Mouse (Mus musculus): Measurements from ENCODE around the gene Mettl26.
"Not testable (repeated sequence)": the region's sequence is repeated elsewhere in the genome, so short reads cannot be mapped to it uniquely, and the experiment has no call there.

Mettl26 gene

DNA sequence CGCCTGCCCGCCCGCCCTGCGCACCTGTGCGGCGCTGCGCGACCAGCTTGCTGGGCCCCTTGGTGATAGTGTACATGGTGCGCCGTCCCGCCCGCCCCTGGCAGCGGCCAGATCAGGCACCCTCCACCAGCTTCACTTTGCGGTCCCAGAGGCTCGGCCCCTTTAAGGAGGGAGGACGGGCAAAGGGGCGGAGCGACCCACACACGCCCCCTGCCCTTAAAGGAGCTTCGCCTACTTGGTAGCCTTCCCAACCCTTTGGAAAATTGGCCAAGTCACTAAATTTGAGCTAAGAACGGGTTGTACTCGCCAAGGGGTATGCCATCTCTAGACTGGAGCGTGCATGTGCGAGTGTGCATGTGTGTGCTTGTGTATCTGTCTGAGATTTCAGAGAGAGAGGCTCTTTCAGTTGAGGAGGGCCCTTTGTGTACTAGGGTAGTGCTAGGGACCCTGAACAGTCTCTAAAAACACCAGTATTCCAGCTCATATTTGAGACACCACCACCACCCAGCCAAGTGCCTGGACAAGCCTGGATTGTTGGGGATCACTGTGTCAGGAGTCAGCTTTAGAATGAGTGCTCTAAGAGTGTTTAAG, 6.2 kb upstream of the Mettl26 start, which contains the start of gene Mcrip2:
Gene Mcrip2, minus strand, starts transcription at position 164 of the 591 bp plus-strand sequence.
- DNase-seq (ENCODE audit: low read depth, low spot score): no peak

GRCm38 (mm10) chr17:25869498-25869897, 5.4 kb upstream of the Mettl26 start:
- no peak for DNase-seq (ENCODE audit: low read depth, low spot score)

- no peak for DNase-seq (ENCODE audit: low read depth, low spot score)
Measured at GRCm38 (mm10) chr17:25869954-25870353, 4.9 kb upstream of the Mettl26 start.

- not testable (repeated sequence) for DNase-seq (ENCODE audit: low read depth, low spot score)
Measured at GRCm38 (mm10) chr17:25871566-25871965, 3.3 kb upstream of the Mettl26 start.

DNA sequence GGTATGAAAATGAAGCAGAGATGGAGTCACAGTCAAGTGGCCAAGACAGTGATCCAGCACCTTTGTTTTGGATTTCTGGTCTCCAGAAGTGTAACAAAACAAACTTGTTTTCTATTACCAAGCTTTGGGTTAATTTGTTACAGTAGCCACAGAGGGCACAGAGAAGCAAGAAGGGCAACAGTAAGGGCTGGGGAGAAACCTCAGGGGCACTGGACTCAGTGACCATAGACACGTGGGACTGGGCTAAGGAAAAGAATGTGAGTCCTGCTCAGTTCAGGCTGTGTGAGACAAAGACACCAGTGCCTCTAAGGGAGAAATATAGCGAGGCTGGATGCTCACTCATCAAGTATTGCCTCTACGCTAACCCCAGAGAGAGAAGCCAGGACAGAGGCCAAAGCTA, 2.2 kb upstream of the Mettl26 start:
- no peak for DNase-seq (ENCODE audit: low read depth, low spot score)

DNA sequence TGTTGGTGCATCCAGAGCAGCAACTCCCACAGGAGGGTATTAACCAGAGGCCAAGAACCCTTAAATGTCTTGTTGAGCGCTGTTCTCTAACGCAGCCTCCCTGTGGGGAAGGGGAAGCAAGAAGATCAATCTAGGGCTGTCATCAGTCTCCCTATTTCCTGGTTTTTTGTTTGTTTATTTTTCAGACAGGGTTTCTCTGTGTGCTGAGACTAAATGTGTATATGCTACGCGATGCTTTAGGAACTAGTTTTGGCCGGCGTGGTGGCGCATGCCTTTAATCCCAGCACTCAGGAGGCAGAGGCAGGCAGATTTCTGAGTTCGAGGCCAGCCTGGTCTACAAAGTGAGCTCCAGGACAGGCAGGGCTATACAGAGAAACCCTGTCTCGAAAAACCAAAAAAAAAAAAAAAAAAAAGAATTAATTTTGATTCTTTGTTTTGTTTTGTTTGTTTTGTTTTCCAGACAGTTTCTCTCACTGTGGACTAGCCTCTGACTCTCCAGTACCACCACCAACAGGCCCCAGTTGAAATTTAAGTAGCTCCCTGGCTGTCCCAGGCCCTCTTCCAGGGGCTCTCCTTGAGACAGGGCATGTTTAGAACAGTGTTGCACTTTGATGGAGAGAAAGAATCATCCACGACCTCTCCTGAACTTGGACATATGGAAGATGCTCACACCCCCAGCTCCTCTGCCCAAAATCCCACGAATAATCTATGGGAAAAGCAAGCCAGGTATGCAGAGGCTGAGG, 1.3 kb upstream of the Mettl26 start:
- no peak for DNase-seq (ENCODE audit: low read depth, low spot score)

DNA sequence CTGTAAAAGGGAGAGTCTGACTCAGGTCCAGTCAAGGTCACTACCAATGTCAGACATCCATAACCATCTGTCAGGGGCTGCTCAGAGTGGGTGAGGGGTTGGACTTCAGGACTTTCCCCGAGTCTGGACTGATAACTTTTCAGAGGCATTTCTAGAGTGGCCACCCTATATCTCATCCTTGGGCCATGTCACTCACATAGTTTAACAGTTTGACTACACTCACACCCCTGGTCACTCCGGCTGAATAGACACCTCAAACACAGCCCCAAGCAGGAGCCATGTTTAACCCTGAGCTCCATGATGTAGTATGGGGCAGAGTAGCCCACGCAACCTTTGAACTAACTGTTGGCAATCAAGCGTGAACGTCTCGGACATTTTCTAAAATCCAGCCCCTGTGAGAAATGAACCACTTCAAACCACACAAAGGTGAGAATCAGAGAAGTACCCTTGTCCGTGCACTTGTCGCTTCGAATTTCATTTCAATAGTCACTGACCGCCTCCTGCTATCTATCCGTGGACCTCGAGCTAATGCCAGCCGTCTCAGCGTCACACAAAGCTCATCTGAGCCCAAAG, 640 bp upstream of the Mettl26 start:
- DNase-seq (ENCODE audit: low read depth, low spot score): no peak

- DNase-seq (ENCODE audit: low read depth, low spot score): peak; percentile 72
Measured at GRCm38 (mm10) chr17:25875171-25876136, 580 bp downstream of the Mettl26 start.

DNA sequence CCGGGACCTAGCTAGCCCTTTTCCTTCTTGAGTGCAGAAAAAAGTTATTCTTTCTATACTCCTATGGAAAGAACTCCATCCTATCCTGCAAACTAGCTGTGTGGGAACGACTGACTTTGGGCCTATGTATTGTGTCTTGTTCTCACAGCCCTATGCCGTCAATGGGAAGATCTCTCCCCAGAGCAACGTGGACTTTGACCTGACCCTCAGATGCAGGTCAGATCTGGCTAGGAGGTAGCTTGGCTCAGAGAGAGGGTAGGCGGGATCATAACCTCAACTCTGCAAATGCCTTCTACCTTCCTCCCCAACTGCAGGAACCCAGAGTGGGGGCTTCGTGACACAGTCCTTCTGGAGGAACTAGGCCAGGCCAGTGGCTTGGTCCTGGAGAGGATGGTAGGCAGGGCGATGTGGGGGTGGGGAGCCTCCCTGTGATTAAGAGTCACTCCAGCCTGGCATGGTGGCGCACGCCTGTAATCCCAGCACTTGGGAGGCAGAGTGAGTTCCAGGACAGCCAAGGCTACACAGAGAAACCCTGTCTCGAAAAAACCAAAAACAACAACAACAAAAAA, 1.6 kb downstream of the Mettl26 start:
- no peak for DNase-seq (ENCODE audit: low read depth, low spot score)

GRCm38 (mm10) chr17:25877025-25877424, 2.2 kb downstream of the Mettl26 start:
- no peak for DNase-seq (ENCODE audit: low read depth, low spot score)

DNA sequence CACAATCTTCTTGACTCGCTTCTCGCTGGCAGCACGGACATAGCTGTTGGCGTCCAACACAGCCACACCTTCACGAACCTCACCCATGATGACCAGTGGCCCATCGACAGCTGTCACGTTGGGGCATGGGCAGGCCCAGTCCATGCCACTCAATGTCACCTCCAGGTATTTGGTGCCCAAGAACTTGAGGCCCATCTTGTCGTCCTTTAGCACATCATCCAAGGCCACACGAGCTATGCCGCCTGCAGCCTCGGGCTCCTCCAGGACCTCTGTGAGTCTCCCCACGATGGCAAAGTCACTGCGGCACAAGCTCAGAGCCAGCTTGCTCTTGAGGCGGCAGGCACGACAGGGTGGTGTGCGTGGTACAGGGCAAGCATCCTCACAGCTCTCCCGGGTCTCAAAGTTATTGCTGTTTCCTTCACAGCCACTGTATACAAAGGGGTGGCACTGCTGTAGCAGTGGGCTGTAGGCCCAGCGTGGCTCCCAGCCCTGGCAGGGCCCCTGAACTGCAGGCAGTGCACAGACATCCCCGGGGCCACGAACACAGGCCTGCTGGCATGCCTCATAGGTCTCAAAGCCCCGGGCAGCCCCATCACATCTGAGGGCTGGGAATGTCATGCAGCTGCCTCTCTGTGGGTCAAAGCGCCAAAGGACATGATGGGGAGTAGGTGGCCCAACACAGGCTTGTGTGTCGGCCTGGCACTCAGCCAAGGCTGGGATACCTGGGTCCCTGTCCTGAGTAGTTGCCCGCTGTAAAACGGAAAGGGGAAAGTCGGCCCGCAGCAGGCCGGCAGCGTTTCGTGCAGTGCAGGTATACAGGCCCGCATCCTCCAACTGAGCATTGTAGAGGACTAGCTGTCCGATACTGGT, 3.1 kb downstream of the Mettl26 start:
- no peak for DNase-seq (ENCODE audit: low read depth, low spot score)

GRCm38 (mm10) chr17:25878611-25879180, 3.8 kb downstream of the Mettl26 start:
- no peak for DNase-seq (ENCODE audit: low read depth, low spot score)

DNA sequence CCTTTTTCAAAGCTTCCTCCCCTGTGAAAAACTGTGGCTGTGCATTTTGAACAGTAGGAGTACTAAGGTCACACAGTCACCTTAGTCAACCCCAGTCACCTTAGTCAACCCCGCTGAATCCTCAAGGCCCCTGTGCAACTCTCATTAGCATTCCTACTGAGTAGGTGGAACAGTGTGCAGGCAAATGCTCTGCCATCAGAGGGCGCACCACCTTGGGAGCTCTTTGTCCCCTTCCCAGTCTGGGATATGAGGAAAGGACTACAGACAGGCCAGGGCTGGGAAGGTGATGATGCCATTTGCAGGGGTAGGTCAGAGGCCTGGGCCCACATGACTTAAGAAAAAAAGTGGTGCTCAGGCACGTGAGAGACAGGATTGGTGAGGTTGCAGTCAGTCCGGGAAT, 4.4 kb downstream of the Mettl26 start:
- DNase-seq (ENCODE audit: low read depth, low spot score): no peak

DNA sequence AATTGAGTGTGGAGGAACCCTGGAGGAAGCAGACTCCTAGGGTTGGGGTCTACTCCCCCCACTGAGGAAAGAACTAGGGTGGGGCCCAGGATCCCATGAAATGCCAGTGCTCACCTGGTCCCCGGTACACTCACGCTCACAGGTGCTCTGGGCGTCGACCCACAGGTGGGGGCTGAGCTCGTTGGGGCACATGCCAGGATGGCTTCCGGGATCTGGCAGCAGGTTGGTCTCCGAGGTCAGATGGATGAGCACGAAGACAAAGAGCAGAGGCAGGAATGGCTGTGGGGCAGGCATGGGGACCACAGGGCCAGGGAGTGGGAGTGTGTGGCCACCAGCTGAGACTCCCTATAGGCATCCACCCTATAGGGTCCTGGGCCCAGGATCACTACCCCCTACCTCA, 4.9 kb downstream of the Mettl26 start:
- no peak for DNase-seq (ENCODE audit: low read depth, low spot score)

- no peak for DNase-seq (ENCODE audit: low read depth, low spot score)
Measured at GRCm38 (mm10) chr17:25880196-25880910, 5.5 kb downstream of the Mettl26 start, which contains the start of gene Wfikkn1. TSS of gene Wfikkn1 (minus strand) at chr17:25880858.

DNA sequence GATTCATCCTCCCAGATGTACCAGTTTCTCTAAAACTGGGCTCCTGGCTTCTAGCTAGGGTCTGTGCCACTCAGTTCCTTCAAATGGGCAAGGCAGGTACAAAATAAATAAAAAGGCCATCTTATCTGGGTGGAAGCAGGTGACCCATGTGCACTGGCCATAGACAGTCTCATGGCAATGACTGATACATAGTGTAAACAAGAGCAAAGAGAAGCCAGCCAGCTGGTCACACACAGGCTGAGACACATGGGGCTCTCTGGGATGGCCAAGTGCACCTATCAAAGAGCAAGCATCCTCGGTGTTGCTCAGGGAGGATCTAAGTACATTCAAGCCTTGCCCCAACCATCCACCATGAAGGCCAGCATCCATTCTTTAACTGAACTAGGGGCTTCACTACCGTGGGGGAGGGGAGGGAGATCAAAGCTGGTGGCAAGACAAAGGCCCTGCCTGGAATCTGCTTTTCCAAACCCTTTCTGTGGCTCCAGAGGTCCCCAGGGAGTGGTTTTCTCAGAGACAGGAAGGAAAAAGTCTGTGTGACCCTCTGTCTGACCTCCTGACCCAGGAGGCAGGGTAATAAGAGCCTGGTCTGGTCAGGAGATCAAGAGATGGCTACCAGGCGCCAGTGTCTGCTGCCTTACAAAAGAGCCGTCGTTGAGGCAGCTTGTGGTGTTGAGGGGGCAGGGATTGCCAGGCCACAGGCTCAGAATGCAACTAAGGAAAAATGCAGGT, 6.2 kb downstream of the Mettl26 start:
- no peak for DNase-seq (ENCODE audit: low read depth, low spot score)

DNA sequence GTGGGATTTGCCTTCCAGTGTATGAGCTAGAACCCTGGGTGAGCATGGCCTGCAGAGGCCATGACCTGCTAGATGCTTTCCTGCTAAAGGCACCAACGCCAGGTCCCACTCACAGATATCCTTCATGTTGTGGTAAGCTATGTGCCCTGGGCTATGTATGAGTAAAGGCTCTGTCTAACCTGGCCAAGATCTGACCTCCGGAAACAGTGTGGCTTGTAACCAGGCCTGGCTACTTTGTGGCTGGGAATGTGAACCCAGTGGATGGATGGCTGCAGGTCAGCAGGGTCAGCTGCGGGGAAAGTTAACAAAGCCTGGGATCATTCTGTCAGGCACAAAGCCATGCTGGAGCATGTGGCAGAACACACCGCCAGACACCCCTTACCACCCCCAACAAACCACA, 6.8 kb downstream of the Mettl26 start:
- DNase-seq (ENCODE audit: low read depth, low spot score): no peak

DNA sequence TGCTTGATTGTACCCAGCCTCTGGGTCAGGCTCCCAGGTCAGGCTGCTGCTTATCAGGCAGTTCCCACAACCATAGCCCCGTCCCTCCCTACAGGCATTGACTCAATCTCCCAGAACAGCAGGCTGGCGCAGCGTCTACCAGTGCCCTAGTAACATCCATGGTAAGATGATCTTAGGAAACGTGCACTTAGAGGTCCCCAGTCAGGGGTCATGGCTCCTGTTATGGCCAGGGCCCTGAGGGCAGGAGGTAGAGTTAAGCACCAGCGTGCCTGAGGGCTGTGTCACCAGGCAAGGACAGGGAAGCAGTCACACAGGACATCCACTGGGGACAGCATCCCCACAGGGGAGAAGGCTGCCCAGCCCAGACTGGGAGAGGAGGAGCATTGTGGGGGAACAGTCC, 7.4 kb downstream of the Mettl26 start:
- no peak for DNase-seq (ENCODE audit: low read depth, low spot score)

DNA sequence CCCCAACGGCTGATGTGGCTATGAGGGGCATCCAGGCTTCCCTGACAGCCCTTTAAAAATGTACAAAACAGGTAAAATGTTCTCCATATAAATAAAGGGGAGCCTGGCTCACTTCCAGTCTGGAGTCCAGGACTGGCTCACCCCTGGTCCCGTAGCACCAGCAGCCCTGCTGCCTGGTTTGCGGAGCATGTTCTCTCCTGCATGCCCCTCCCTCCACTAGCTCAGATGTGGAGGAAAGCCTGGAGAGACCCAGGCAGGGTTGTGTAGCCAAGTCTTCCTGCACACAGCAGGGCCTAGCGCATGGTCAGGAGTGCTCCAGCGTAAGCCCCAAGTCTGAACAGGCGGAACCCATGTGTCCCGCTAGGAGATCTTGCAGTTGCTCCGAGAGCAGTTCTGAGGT, 8.4 kb downstream of the Mettl26 start:
- no peak for DNase-seq (ENCODE audit: low read depth, low spot score)

All from retina, postnatal 7 days (tissue).